Mouse (Mus musculus) hindbrain, embryonic 13.5 days (tissue): ENCODE results near the gene Pim2. TPM values are rescaled to one million over a fixed set of nuclear protein-coding genes. Genes with fewer than 3 reads are reported as not detected.
"Not testable (repeated sequence)": the region's sequence is repeated elsewhere in the genome, so short reads cannot be mapped to it uniquely, and the experiment has no call there.

ENCODE experiments used
- ATAC-seq: fragments of 200-750 bp; cut with Nextera tagmentation; 2 replicates; pipeline ENCODE4 v1.8.0; 2017; ENCODE audit warnings: moderate TSS enrichment; ENCODE audit not compliant: low FRiP score
- H3K27ac ChIP-seq: fragments of 300-500 bp; sonication (generic); 2 replicates; pipeline ENCODE4 v1.5.1; 2015; ENCODE audit warnings: inconsistent platforms, mild to moderate bottlenecking, moderate library complexity
- H3K27me3 ChIP-seq: fragments of 300-500 bp; sonication (generic); 2 replicates; pipeline ENCODE4 v1.6.1; 2015; ENCODE audit warnings: mild to moderate bottlenecking, inconsistent platforms
- H3K36me3 ChIP-seq: fragments of 300-500 bp; sonication (generic); 2 replicates; pipeline ENCODE4 v1.6.1; 2015; ENCODE audit warnings: mild to moderate bottlenecking, inconsistent platforms
- H3K4me1 ChIP-seq: fragments of 300-500 bp; sonication (generic); replicated peaks from 2 replicates; pipeline ENCODE4 v1.6.1; 2015; ENCODE audit warnings: inconsistent platforms
- H3K4me2 ChIP-seq: fragments of 300-500 bp; sonication (generic); 2 replicates; pipeline ENCODE4 v1.6.1; 2015; ENCODE audit warnings: inconsistent platforms, mild to moderate bottlenecking, moderate library complexity
- H3K4me3 ChIP-seq: fragments of 300-500 bp; sonication (generic); 2 replicates; pipeline ENCODE4 v1.5.1; 2015; ENCODE audit warnings: mild to moderate bottlenecking, inconsistent platforms
- H3K9ac ChIP-seq: fragments of 300-500 bp; sonication (generic); 2 replicates; pipeline ENCODE4 v1.6.1; 2015; ENCODE audit warnings: mild to moderate bottlenecking, inconsistent platforms
- H3K9me3 ChIP-seq: fragments of 300-500 bp; sonication (generic); 2 replicates; pipeline ENCODE4 v1.6.1; 2016; ENCODE audit warnings: inconsistent platforms
- WGBS: fragments of 180-500 bp; shearing (Covaris S2); methylation state at CpG from one replicate; pipeline ENCODE4 v1.1.7; 2015; 5-methylcytosine and 5-hydroxymethylcytosine counted together
- polyA plus RNA-seq: library from polyadenylated mRNA; unstranded; fragments of >200 nt; fragmentation: Nextera tagmentation; extraction: Ambion mirVana; gene quantifications from 2 replicates; pipeline ENCODE4 v1.2.1, GENCODE M21; 2015

The Pim2 gene
- polyA plus RNA-seq, 1 experiment from 2014 or later: 16.0 TPM

- H3K27ac ChIP-seq, H3K9ac ChIP-seq, H3K36me3 ChIP-seq, H3K9me3 ChIP-seq, H3K4me2 ChIP-seq, H3K4me3 ChIP-seq, ATAC-seq, H3K27me3 ChIP-seq, H3K4me1 ChIP-seq: not testable (repeated sequence)
- WGBS: 27% methylated on average over 3 of the region's 3 CpGs
These were observed 37.6 kb downstream of the Pim2 start for GRCm38 (mm10) chrX:7915669-7916068.

- not testable (repeated sequence) for ATAC-seq, H3K36me3 ChIP-seq, H3K4me2 ChIP-seq, H3K27ac ChIP-seq, H3K27me3 ChIP-seq, H3K4me3 ChIP-seq, H3K9me3 ChIP-seq, H3K9ac ChIP-seq
- 74% methylated on average over 6 of the region's 6 CpGs for WGBS
- peaks cover 18% of the 10 kb centered on the region for H3K4me1 ChIP-seq
These were observed 39.9 kb downstream of the Pim2 start for GRCm38 (mm10) chrX:7917960-7918359.

- H3K4me1 ChIP-seq: peaks cover 23% of the 10 kb centered on the region
- H3K4me3 ChIP-seq: peak within 1 kb of the TSS; percentile 51
- WGBS: 20% methylated on average over 32 of the region's 40 CpGs
- peaks cover 13% of the 10 kb centered on the region for H3K36me3 ChIP-seq
- peak within 1 kb of the TSS; percentile 79 for H3K9ac ChIP-seq
- no peaks in the 10 kb centered on the region for H3K9me3 ChIP-seq
- H3K4me2 ChIP-seq: peak within 1 kb of the TSS; percentile 68
- peak within 1 kb of the TSS; percentile 84 for H3K27ac ChIP-seq
- peak; percentile 93 for ATAC-seq
- peaks cover 10% of the 10 kb centered on the region for H3K27me3 ChIP-seq
These were observed 41.7 kb downstream of the Pim2 start, which contains the start of gene Pcsk1n for GRCm38 (mm10) chrX:7919601-7920383. Pcsk1n (plus strand) TSS chrX:7919822.

- Histone ChIP-seq H3K36me3 (peaks cover 14% of the 10 kb centered on the region), H3K4me2 (peak overlapping the region; percentile 68), H3K4me3 (peak overlapping the region; percentile 51), H3K9me3 (no peaks in the 10 kb centered on the region), H3K4me1 (peaks cover 23% of the 10 kb centered on the region), H3K27ac (peak overlapping the region; percentile 55), H3K27me3 (peaks cover 25% of the 10 kb centered on the region), H3K9ac (peak overlapping the region; percentile 79)
- WGBS: 13% methylated on average over 33 of the region's 48 CpGs
- 0 out of 2 replicates have a peak, but pooled peaks have one; percentile 5 for ATAC-seq
These were observed 44.0 kb downstream of the Pim2 start for GRCm38 (mm10) chrX:7922032-7922431.

GRCm38 (mm10) chrX:7926266-7926665 lies 48.2 kb downstream of the Pim2 start:
- Histone ChIP-seq H3K4me2 (no peak overlapping the region), H3K9me3 (no peaks in the 10 kb centered on the region; the same call in 1 of the 2 replicates), H3K4me1 (peaks cover 15% of the 10 kb centered on the region), H3K4me3 (no peak overlapping the region), H3K9ac (no peak overlapping the region), H3K27me3 (peaks cover 41% of the 10 kb centered on the region), H3K36me3 (peaks cover 36% of the 10 kb centered on the region), H3K27ac (no peak overlapping the region)
- WGBS: 78% methylated on average over 6 of the region's 6 CpGs
- ATAC-seq: no peak

GRCm38 (mm10) chrX:7927116-7927515 lies 49.1 kb downstream of the Pim2 start:
- 18% methylated on average over 10 of the region's 10 CpGs for WGBS
- Histone ChIP-seq H3K27me3 (peaks cover 41% of the 10 kb centered on the region), H3K4me3 (no peak overlapping the region)

DNA sequence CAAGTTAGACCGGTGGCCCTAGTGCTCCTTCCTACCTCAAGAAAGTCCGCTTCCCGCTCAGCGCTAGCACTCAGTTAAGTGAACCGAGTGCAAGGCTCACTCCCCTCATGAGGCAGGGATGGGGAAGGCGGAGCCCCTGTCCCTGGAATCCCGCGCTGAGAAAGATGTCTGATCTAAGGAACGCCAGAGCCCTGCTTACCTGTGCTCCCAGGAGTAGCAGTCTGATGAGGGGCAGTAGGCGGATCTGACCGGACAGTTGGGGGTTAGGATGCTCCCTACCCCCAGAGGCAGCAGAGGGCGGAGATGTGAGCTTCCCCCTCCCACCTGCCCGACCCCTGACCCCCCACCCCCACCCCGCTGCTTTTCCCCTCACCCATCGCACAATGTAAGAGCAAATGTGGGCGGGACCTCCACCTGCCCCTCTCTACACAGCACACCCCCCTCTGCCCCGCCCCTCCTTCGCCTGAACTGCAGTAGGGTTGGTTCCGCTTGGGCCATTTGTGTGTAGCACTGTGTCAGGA lies 50.3 kb downstream of the Pim2 start, which contains the start of gene Eras:
Gene Eras, minus strand, starts transcription at position 338 of the 521 bp plus-strand sequence.
- WGBS: 23% methylated on average over 19 of the region's 19 CpGs
- no peak within 1 kb of the TSS for H3K27ac ChIP-seq
- peaks cover 44% of the 10 kb centered on the region for H3K36me3 ChIP-seq
- 0 out of 2 replicates have a peak, but pooled peaks have one; percentile 26 for ATAC-seq
- H3K4me2 ChIP-seq: no peak within 1 kb of the TSS
- H3K27me3 ChIP-seq: peaks cover 38% of the 10 kb centered on the region
- no peak within 1 kb of the TSS for H3K9ac ChIP-seq
- H3K4me3 ChIP-seq: no peak within 1 kb of the TSS
- H3K4me1 ChIP-seq: peaks cover under 1% of the 10 kb centered on the region
- H3K9me3 ChIP-seq: no peaks in the 10 kb centered on the region; the same call in 1 of the 2 replicates

More at GRCm38 (mm10) chrX:7927116-7927515, 49.1 kb downstream of the Pim2 start:
- Histone ChIP-seq H3K36me3 (peaks cover 44% of the 10 kb centered on the region), H3K4me1 (peaks cover 13% of the 10 kb centered on the region), H3K27ac (no peak overlapping the region), H3K9me3 (no peaks in the 10 kb centered on the region; the same call in 1 of the 2 replicates), H3K4me2 (no peak overlapping the region), H3K9ac (no peak overlapping the region)
- ATAC-seq: no peak

Other genes with a start within 250 kb of the Pim2 start
- gene Syp, start 239.8 kb upstream of the Pim2 start, polyA plus RNA-seq: 108 and 115 TPM in 2 replicates
- gene Prickle3, start 221.0 kb upstream of the Pim2 start, polyA plus RNA-seq: 1.4 and 1.8 TPM in 2 replicates
- 23.8 and 25.1 TPM in 2 replicates for gene Plp2, start 206.9 kb upstream of the Pim2 start, polyA plus RNA-seq
- 0.09 TPM in 1 of 2 replicates, not detected in the other for gene Magix, start 197.0 kb upstream of the Pim2 start, polyA plus RNA-seq
- 43.0 and 46.3 TPM in 2 replicates for gene Gpkow, start 181.1 kb upstream of the Pim2 start, polyA plus RNA-seq
- gene Wdr45, start 163.9 kb upstream of the Pim2 start, polyA plus RNA-seq: 32.2 and 32.4 TPM in 2 replicates
- 0.60 TPM in 1 of 2 replicates, not detected in the other for gene Gm45208, start 156.0 kb upstream of the Pim2 start, polyA plus RNA-seq
- 113 TPM in 2 replicates for gene Praf2, start 149.8 kb upstream of the Pim2 start, polyA plus RNA-seq
- 53.9 and 55.5 TPM in 2 replicates for gene Ccdc120, start 127.4 kb upstream of the Pim2 start, polyA plus RNA-seq
- gene Tfe3, start 115.7 kb upstream of the Pim2 start, polyA plus RNA-seq: 24.8 and 25.5 TPM in 2 replicates
- 73.9 and 77.7 TPM in 2 replicates for gene Gripap1, start 88.5 kb upstream of the Pim2 start, polyA plus RNA-seq
- 2.5 and 3.0 TPM in 2 replicates for gene Kcnd1, start 56.0 kb upstream of the Pim2 start, polyA plus RNA-seq
- 44.2 and 48.3 TPM in 2 replicates for gene Otud5, start 36.9 kb upstream of the Pim2 start, polyA plus RNA-seq
- 40.9 and 42.3 TPM in 2 replicates for gene Slc35a2, start 5.8 kb downstream of the Pim2 start, polyA plus RNA-seq
- 214 and 222 TPM in 2 replicates for gene Pqbp1, start 21.0 kb downstream of the Pim2 start, polyA plus RNA-seq
- 159 and 162 TPM in 2 replicates for gene Timm17b, start 21.1 kb downstream of the Pim2 start, polyA plus RNA-seq
- not detected in 2 replicates for gene Gm10491, start 29.6 kb downstream of the Pim2 start, polyA plus RNA-seq
- gene Gm10490, start 31.3 kb downstream of the Pim2 start, polyA plus RNA-seq: not detected in 2 replicates
- 223 and 225 TPM in 2 replicates for gene Pcsk1n, start 41.6 kb downstream of the Pim2 start, polyA plus RNA-seq
- gene Eras, start 50.3 kb downstream of the Pim2 start, polyA plus RNA-seq: 0.16 TPM in 1 of 2 replicates, not detected in the other
- gene Hdac6, start 69.6 kb downstream of the Pim2 start, polyA plus RNA-seq: 65.1 and 66.1 TPM in 2 replicates
- 0.23 and 0.29 TPM in 2 replicates for gene Gata1, start 99.8 kb downstream of the Pim2 start, polyA plus RNA-seq
- gene Glod5, start 140.2 kb downstream of the Pim2 start, polyA plus RNA-seq: 0.31 and 0.53 TPM in 2 replicates
- gene Suv39h1, start 196.5 kb downstream of the Pim2 start, polyA plus RNA-seq: 39.9 and 40.8 TPM in 2 replicates
- 0.12 and 0.18 TPM in 2 replicates for gene Was, start 212.2 kb downstream of the Pim2 start, polyA plus RNA-seq